Mouse (Mus musculus): Measurements from ENCODE around the gene Sgcb. TPM values are rescaled to one million over a fixed set of nuclear protein-coding genes. Genes with fewer than 3 reads are reported as not detected.

The Sgcb gene
- total RNA-seq (2021): 10 to 100 TPM; 20.9 to 26.7 TPM
- long read RNA-seq, experiment 1, transcript Sgcb-201 (6 exons, 3,786 nt): major isoform, 21 of 26 reads
- long read RNA-seq, experiment 1, partial matches to known transcripts: 1 of 26 reads
- long read RNA-seq, experiment 1, other reads (novel, unspliced or antisense): 4 of 26 reads
- long read RNA-seq, experiment 2, transcript Sgcb-201 (6 exons, 3,786 nt): major isoform, 58 of 71 reads
- long read RNA-seq, experiment 2, partial matches to known transcripts: 9 of 71 reads
- long read RNA-seq, experiment 2, other reads (novel, unspliced or antisense): 4 of 71 reads

GRCm38 (mm10) chr5:73647261-73647900 is at the start of gene Sgcb:
Gene Sgcb (minus strand): TSS chr5:73647790.
- peak; percentile 87 to 91 for DNase-seq (ENCODE audit: low spot score in 2 of 2)

DNA sequence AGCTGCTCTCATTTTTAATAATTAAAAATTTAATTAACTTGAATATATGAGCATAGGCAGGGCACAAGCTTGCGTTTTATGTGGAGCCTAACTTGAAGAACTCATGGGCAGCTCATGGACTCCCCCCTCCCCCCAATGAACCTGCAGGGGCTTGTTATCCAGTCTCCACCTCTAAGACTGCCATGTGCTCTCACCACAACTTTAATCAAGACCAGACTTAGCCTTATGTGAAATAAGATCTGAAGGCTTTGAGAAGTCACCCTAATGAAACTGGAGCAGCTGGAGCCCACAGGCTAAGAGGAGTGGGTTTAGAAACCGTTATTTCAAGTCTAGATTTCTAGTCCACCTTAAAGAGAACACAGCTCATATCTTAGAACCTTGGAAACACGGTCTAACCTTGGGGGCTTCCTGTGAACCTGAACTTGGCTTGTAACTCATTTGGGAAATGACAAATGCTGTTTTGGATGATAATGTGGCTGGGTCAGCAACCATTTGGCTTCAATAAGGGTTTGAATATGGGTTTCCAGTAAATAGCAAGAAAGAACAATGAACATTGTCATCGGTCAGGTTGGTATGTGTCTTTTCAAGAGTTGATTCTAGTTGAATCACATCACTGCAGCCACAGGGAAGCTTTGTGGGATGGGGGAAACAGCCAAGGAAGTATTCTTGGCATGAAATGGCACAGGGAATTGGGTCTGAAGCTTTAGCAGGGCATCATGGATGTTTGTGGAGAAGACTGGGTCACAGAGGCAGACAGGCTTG is 46.8 kb upstream of the Sgcb start:
- DNase-seq (ENCODE audit: low spot score in 2 of 2): no peak

DNA sequence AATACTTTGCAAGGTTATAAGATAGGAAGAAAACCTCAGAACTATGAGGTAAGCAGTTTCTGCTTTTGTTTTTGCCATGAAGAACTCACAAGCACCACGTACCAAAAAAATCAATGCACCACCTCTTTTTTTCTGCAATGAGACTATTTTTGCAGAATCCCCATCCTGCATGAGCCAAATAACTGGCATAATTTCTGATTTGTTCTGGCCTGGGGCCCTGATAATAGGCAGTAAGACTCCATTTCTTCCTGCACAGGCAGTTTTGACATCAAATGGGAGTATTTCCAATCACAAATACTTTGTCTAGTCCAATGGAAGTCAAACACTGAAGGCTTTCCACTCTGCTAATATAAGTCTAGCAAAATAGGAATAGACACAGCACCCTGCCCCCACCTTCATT is 46.2 kb upstream of the Sgcb start:
- no peak for DNase-seq (ENCODE audit: low spot score in 2 of 2)

DNA sequence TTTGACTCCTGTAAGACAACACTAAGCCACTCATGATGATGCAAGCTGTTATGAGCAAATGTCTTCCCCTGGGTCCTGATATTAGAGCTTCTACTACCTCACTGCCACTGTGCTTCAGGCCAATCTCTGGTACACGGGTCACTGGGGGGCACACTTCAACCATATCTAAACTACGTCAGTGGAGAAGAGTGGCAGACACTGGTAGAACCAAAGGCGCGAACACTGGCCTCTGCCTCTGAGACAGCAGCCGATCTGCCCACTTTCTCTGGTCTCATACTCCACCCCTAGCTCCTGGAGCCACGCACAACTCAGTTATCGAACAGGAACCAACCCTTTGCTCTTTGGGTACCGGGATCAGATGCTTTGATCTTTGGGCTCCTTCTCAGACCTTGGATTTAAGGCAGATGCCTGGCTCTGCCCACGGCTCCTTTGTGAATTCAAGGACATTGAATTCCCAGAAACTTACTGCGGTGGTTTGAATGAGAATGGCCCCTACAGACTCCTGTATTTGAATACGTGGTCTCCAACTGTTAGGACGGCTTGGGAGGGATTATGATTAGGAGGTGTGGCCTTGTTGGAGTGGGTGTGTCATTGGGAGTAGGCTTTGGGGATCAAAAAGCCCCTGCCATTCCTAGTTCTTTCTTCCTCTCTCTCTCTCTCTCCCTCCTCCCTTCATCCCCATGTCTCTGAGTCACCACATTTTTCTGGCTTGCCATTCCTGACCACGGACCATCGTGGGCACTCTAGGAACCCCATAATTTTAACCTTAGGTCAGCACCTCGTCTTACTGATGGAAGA is 44.3 kb upstream of the Sgcb start:
- DNase-seq (ENCODE audit: low spot score in 2 of 2): no peak

DNA sequence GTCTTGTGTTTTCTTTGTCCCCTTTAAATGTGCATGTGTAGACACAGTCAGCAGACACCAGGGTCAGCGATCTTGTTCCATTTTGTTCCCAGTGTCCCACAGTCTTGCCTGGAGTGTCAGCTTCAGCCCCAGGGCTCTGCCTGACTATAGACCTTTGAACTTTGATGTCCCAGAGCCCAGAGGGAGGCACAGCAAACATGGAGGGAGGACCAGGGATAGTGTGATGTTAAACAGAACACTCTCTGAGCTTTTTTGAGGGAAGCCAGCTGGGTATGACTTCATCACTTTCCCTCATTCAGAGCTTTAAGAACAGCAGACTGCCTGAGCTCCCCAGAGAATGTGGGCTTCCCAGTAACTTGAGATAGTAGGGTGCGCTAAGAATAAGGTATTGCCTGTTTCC is 42.6 kb upstream of the Sgcb start:
- no peak for DNase-seq (ENCODE audit: low spot score in 2 of 2)

GRCm38 (mm10) chr5:73688576-73688975 is 41.0 kb upstream of the Sgcb start:
- no peak for DNase-seq (ENCODE audit: low spot score in 2 of 2)

GRCm38 (mm10) chr5:73686149-73686548 is 38.6 kb upstream of the Sgcb start:
- DNase-seq (ENCODE audit: low spot score in 2 of 2): no peak

DNA sequence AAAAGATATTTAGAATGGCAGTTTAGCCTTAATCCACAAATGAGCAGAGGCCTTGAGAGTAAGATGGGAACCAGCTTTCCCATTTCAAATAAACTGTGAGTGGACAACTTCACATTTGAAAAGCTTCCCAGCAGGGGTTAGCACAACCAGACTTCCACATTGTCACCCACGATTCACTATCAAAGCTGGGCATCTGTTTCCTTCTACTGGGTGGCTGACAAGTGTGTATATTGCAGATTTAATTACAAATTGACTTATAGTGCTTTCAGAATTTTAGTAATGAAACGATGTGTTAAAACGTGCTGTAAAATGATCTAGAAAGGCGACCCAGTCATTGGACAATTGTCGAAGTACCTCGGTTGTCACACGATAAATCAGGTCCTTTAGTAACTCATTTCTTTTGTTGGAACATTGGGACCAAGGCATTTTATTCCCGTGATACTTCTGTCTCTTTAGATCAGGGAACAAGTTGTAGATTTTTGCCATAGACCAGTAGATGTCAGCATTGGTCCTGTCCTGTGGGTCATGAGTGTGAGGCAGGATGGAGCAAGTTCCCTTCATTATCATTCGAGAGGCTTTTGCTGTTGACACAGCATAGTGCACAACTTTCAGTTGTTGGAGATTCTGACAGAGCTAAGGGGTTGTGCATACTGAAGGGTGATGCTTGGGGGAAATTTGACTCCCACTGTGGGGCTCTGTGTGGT is 36.3 kb upstream of the Sgcb start:
- DNase-seq (ENCODE audit: low spot score in 2 of 2): no peak

- no peak for DNase-seq (ENCODE audit: low spot score in 2 of 2)
Measured at GRCm38 (mm10) chr5:73683221-73683620, 35.6 kb upstream of the Sgcb start.

- DNase-seq (ENCODE audit: low spot score in 2 of 2): no peak
Measured at GRCm38 (mm10) chr5:73676626-73677025, 29.0 kb upstream of the Sgcb start.

DNA sequence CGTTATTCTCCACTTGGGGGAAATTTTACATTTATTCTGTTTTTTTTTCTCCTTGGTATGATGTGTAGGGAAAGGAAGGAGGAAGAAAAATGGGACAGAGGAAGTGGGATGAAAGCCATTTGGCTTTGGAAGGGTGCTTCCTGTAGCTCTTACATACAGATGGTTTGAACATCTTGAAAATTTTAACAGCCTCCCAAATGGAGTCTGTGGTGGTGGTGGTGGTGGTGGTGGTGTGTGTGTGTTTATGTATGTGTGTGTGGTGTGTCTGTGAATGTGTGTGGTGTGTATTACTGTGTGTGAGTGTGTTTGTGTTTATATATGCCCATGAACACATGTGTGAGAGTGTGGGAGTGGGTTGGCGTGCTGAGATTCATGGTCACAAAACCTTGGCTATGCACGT is 28.0 kb upstream of the Sgcb start:
- no peak for DNase-seq (ENCODE audit: low spot score in 2 of 2)

DNA sequence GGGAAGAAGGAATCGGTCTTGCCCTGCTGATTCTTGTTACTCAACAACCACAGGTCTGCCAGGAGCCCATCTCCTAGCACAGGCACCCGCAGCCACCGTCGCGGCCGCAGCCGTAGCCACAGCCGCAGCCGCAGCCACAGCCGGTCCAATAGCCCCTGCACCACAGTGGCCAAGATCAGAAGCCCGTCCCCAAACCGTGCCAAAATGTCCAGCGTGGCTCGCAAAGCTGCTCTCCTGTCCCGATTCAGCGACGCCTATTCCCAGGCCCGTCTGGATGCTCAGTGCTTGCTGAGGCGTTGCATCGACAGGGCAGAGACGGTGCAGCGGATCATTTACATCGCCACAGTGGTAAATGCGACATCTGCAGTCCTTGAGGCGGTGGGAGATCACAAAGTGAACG is 21.8 kb upstream of the Sgcb start:
- DNase-seq (ENCODE audit: low spot score in 2 of 2): no peak

DNA sequence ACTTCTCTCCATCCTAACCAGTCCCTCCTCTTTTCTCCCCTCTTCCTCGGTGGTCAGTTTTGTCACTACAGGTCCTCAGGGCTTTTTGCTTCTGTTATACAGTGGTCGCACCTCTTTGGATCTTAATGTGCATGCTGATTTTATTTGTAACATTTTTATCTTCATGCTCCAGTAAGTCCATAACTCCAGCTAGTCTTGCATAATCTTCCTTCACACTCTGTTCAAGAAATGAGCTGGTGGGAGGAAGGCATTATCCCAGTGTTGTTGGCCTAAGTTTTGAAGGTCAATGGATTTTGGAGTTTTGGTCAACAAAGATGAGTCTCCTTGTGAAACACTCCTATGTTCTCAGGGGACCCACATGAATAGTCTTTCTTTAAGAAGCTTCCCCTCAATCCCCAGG is 20.3 kb upstream of the Sgcb start:
- DNase-seq (ENCODE audit: low spot score in 2 of 2): no peak

GRCm38 (mm10) chr5:73666695-73667094 is 19.1 kb upstream of the Sgcb start:
- no peak for DNase-seq (ENCODE audit: low spot score in 2 of 2)

DNA sequence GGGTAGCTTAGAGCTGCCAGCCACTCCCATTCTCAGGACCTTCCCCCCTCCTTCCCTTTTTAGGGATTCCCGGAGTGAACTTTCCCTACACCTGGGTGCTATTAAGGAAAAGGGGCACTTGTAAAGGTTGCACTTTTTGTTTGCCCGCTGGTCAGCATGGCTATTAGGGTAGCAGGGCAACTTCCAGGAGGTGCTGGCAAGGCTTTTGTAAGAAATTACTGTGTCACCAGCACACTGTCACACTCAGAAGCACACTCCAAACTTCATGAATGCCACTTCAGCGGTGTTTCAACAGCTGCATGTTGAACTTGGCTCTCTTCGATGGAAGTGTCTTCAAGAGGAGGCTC is 4.2 kb upstream of the Sgcb start:
- no peak for DNase-seq (ENCODE audit: low spot score in 2 of 2)

- peak; percentile 20 to 28 for DNase-seq (ENCODE audit: low spot score in 2 of 2)
Measured at GRCm38 (mm10) chr5:73651061-73651854, 3.7 kb upstream of the Sgcb start, which contains the start of gene Spata18. Gene Spata18 (plus strand): TSS chr5:73651379.

DNA sequence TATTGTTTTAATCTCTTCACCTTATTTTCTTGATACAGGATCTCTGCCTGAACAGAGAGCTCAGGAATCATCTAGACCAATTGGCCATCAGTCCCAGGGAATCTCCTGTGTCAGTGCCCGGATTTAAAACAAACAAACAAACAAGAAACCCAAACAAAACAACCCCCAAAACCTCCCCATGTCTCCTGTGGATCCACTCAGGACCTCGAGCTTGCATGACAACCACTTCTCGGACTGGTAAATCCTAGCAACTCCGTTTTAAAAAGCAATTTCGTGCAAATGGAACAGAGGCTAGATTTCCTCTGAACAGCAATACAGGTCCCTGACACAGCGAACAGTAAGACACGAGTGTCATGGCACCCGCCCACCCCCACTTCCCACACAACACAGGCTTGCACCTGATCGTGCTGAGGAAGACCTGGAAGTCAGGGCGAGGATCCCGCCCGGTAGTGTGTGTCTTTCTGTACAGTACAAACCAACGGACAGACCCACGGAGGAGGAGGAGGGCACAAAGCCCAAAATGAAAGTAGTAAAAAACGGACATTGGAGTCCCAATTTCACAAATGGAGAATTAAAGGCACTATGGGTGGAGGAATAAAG is 2.9 kb upstream of the Sgcb start:
- DNase-seq (ENCODE audit: low spot score in 2 of 2): no peak

DNA sequence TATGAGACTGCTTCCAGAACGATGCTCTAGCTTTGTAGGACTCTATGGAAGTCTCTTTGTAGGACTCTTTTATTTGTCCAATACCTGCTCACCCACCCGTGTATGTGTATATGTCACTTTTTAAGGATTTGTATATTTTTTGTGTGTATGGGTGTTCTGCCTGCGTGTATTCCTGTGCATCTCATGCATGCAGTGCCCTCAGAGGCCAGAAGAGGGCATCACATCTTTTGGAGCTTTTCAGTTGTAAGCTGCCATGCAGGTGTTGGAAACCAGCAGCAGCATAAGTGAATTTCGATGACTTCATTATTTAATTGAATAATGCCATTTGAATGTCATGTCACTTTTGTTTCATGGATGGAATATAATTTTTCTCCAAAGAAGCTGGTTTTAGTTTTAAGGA is 5.5 kb downstream of the Sgcb start:
- DNase-seq (ENCODE audit: low spot score in 2 of 2): no peak

DNA sequence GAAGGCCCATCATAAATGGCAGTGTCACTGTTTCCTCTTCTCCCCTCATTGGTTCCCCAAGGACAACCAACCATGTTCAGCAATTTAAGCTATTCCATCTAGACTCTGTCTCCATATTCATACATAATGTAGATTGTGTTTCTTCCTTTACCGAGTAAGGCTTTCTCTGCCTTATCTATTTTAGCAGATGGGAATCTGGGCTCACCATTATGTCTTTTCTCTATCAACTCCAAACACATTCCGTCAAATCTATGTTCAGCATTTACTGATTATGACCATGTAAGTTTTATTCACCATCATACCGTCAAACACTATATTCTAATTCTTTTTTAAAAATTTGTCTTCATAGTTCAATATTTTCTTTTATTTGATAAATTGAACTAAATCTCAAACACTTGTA is 6.5 kb downstream of the Sgcb start:
- DNase-seq (ENCODE audit: low spot score in 2 of 2): no peak
